Mouse (Mus musculus) limb, embryonic 13.5 days (tissue): ENCODE results near the gene Hoxa4. TPM values are rescaled to one million over a fixed set of nuclear protein-coding genes. Genes with fewer than 3 reads are reported as not detected.

Experiments
- ATAC-seq: fragments of 200-750 bp; cut with Nextera tagmentation; 2 replicates; pipeline ENCODE4 v1.8.0; 2017; ENCODE audit warnings: low read depth, moderate number of reproducible peaks, moderate TSS enrichment; ENCODE audit not compliant: low FRiP score
- H3K27ac ChIP-seq: fragments of 300-500 bp; sonication (generic); 2 replicates; pipeline ENCODE4 v1.5.1; 2015; ENCODE audit warnings: inconsistent platforms, mild to moderate bottlenecking, moderate library complexity
- H3K27me3 ChIP-seq: fragments of 300-500 bp; sonication (generic); 2 replicates; pipeline ENCODE4 v1.6.1; 2015; ENCODE audit warnings: mild to moderate bottlenecking, inconsistent platforms
- H3K36me3 ChIP-seq: fragments of 300-500 bp; sonication (generic); 2 replicates; pipeline ENCODE4 v1.6.1; 2015; ENCODE audit warnings: inconsistent platforms, mild to moderate bottlenecking, moderate library complexity
- H3K4me1 ChIP-seq: fragments of 300-500 bp; sonication (generic); 2 replicates; pipeline ENCODE4 v1.6.1; 2015; ENCODE audit warnings: inconsistent platforms
- H3K4me2 ChIP-seq: fragments of 300-500 bp; sonication (generic); replicated peaks from 2 replicates; pipeline ENCODE4 v1.6.1; 2015; ENCODE audit warnings: inconsistent platforms, mild to moderate bottlenecking, moderate library complexity
- H3K4me3 ChIP-seq: fragments of 300-500 bp; sonication (generic); 2 replicates; pipeline ENCODE4 v1.5.1; 2015; ENCODE audit warnings: moderate library complexity, mild to moderate bottlenecking, inconsistent platforms
- H3K9ac ChIP-seq: fragments of 300-500 bp; sonication (generic); 2 replicates; pipeline ENCODE4 v1.6.1; 2015; ENCODE audit warnings: mild to moderate bottlenecking, inconsistent platforms
- H3K9me3 ChIP-seq: fragments of 300-500 bp; sonication (generic); 2 replicates; pipeline ENCODE4 v1.6.1; 2016; ENCODE audit warnings: inconsistent platforms
- WGBS: fragments of 180-500 bp; shearing (Covaris S2); methylation state at CpG from one replicate; pipeline ENCODE4 v1.1.7; 2015; 5-methylcytosine and 5-hydroxymethylcytosine counted together
- polyA plus RNA-seq: library from polyadenylated mRNA; unstranded; fragments of >200 nt; fragmentation: Nextera tagmentation; extraction: Ambion mirVana; gene quantifications from 2 replicates; pipeline ENCODE4 v1.2.1, GENCODE M21; 2015

Gene Hoxa4
- polyA plus RNA-seq, 1 experiment from 2014 or later: 0.52 TPM

DNA sequence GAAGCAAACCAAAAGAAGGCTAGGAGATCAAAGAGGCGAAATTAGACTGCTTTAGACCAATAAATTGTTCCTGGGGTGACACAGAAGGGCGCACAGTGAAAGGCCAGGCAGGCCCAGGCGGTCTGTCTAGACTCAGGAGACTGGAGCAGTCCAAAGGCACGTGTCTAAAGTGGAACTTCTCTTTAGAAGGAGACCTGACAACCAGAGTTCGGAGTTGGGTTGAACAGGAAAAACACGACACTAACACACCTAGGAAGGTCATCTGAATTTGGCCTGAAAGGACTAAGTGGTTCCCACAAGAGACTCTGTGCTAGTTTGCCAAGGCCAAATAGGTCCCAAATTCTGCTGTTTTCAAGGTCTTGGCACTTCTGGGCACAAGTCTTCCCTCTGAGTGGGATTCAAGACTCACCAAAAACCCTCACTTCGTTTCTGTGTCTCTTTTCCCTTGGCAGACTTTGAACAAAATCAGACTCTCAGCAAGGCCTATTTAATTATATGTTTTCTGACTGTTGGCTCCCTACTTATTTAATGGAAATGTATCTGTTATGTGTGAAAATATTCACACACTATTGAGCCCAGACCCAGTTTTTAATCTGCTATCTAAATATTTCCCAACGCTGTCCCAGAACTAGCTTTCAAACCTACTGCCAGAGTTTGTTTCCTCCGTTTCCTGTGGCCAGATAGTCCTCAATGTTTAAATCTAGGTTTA, 27.8 kb upstream of the Hoxa4 start:
- H3K27ac ChIP-seq: no peak overlapping the region
- H3K4me3 ChIP-seq: peak overlapping the region; percentile 86
- H3K9ac ChIP-seq: peak overlapping the region; percentile 99

DNA sequence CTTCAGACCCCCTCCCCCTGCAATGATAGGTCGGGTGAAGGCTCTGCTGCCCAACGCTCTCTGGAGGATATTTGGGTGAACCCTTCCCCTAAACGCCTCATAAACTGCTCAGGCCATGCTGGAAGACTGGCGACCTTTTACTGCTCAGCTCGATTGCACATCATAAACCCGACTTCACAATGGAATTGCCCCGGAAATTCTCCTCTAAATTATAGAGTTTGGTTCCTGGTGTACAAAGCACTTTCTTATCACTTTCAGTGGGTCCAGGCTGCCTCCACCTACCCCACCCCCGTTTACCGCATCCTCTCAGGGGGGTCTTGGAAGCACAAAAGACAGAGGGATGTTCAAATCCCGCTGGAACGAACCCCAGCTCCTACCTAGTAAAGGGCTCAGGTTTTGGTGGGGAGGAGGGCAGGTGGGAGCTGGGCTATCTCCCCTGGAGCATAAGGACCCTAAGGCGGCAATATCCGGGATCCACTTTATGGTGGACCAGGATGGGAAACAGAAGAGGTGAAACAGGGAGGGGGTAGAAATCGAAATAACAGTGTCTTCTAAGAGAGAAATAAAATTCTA, 27.2 kb upstream of the Hoxa4 start:
- Histone ChIP-seq H3K9me3 (no peaks in the 10 kb centered on the region), H3K9ac (peak overlapping the region; percentile 89), H3K4me1 (peaks cover 73% of the 10 kb centered on the region), H3K36me3 (no peaks in the 10 kb centered on the region), H3K27ac (no peak overlapping the region), H3K4me2 (peak overlapping the region; percentile 93), H3K27me3 (peaks cover 21% of the 10 kb centered on the region), H3K4me3 (peak overlapping the region; percentile 65)
- WGBS: 14% methylated on average over 14 of the region's 14 CpGs
- ATAC-seq: no peak

More for the DNA sequence above, 27.8 kb upstream of the Hoxa4 start:
- no peak for ATAC-seq
- Histone ChIP-seq H3K4me1 (peaks cover 67% of the 10 kb centered on the region), H3K27me3 (peaks cover 17% of the 10 kb centered on the region), H3K36me3 (peaks cover 6% of the 10 kb centered on the region), H3K9me3 (no peaks in the 10 kb centered on the region), H3K4me2 (peak overlapping the region; percentile 93)
- 48% methylated on average over 9 of the region's 9 CpGs for WGBS

DNA sequence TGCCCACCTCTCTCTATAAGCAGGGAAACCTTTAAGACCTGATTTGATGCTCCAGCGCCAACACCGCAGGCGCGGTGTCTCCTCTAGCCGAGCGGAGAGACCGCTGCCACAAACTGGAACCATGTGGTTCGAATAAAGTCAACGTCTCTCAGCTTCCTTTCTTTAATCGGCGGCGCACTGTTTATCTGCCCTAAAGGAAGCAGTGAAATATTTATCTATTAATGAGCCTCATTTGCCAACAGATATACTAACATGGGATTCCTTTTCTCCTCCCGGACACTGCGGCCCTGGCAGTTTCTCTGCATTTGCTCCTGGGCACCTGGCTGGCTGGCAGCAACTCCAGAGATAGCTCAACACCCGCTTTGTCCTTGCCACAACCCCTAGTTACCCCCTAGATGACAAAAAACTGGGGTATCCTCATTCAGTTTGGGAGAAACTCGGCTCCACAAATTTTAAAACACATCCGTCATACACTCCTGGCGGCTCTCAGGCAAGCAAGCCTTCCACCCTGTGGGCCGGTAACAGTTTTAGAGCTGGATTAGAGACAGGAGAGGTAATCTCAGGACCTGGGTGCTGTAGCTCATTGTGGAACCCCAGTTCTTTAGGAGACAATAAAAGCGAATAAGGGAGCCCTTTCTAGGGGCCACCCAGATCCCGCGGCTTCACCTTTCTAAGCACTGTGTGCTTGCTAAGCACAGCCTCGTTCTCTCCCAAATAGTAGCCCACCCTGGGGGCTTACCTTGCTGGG, 26.5 kb upstream of the Hoxa4 start:
- H3K27ac ChIP-seq: peak overlapping the region; percentile 95
- no peak for ATAC-seq
- peaks cover 21% of the 10 kb centered on the region for H3K27me3 ChIP-seq
- H3K9me3 ChIP-seq: no peaks in the 10 kb centered on the region
- H3K4me1 ChIP-seq: peaks cover 76% of the 10 kb centered on the region
- peak overlapping the region; percentile 89 for H3K9ac ChIP-seq
- H3K36me3 ChIP-seq: no peaks in the 10 kb centered on the region
- peak overlapping the region; percentile 93 for H3K4me2 ChIP-seq
- 6% methylated on average over 23 of the region's 23 CpGs for WGBS
- H3K4me3 ChIP-seq: peak overlapping the region; percentile 65

DNA sequence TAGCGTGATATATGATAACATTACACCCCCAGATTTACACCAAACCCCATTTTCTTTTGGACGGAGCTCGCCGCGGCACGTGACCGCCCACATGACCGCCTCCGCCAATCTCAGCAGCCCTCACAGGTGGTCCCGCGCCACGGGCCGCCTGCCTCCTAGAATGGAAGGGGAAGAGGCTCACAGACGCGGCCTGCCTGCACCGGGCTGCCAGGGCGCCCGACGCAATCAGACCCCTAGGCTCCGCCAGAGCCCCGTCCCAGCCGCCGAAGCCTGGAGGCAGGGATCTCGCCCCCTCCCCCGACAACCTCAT, 25.9 kb upstream of the Hoxa4 start:
- Histone ChIP-seq H3K9ac (peak overlapping the region; percentile 89), H3K27me3 (peaks cover 21% of the 10 kb centered on the region), H3K9me3 (no peaks in the 10 kb centered on the region), H3K4me3 (peak overlapping the region; percentile 65), H3K27ac (peak overlapping the region; percentile 95), H3K4me1 (peaks cover 76% of the 10 kb centered on the region), H3K36me3 (no peaks in the 10 kb centered on the region), H3K4me2 (peak overlapping the region; percentile 93)
- ATAC-seq: peak; percentile 71
- whole genome bisulfite sequencing: 0% methylated on average over 25 of the region's 25 CpGs

DNA sequence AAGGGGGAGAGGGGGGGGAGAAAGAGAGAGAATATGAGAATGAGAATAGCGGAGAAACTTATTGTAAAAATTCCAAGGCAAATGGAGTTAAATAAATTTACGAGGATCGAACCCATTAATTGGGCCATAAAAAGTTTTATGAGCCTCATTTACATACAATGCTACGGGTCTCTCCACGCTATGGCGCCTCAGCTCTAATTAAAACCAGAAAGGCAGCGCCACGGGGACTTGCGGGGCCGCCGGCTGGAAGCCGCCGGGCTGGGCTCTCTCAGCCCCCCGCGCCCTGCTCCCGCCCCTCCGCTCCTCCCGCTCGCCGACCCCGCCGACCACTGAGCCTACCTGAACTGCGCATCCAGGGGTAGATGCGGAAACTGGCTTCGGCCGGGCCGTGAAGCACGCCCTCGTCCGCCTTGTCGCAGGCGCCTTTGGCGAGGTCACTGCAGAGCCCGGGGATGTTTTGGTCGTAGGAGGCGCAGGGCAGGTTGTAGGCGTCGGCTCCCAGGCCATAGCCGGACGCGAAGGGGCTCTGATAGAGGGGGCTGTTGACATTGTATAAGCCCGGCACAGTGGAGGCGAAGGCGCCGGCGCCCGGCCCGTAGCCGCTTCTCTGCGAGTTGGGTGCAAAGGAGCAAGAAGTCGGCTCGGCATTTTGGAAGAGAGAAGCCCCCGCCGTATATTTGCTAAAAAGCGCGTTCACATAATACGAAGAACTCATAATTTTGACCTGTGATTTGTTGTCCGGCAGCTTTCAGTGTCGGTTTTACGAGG, 25.3 kb upstream of the Hoxa4 start:
- peak overlapping the region; percentile 65 for H3K4me3 ChIP-seq
- H3K4me1 ChIP-seq: peaks cover 76% of the 10 kb centered on the region
- H3K27ac ChIP-seq: peak overlapping the region; percentile 95
- peaks cover 21% of the 10 kb centered on the region for H3K27me3 ChIP-seq
- peak overlapping the region; percentile 93 for H3K4me2 ChIP-seq
- peak overlapping the region; percentile 89 for H3K9ac ChIP-seq
- no peaks in the 10 kb centered on the region for H3K9me3 ChIP-seq
- WGBS: under 1% methylated on average over 60 of the region's 60 CpGs
- peak; percentile 7; the same call in 1 of the 2 replicates for ATAC-seq
- no peaks in the 10 kb centered on the region for H3K36me3 ChIP-seq

DNA sequence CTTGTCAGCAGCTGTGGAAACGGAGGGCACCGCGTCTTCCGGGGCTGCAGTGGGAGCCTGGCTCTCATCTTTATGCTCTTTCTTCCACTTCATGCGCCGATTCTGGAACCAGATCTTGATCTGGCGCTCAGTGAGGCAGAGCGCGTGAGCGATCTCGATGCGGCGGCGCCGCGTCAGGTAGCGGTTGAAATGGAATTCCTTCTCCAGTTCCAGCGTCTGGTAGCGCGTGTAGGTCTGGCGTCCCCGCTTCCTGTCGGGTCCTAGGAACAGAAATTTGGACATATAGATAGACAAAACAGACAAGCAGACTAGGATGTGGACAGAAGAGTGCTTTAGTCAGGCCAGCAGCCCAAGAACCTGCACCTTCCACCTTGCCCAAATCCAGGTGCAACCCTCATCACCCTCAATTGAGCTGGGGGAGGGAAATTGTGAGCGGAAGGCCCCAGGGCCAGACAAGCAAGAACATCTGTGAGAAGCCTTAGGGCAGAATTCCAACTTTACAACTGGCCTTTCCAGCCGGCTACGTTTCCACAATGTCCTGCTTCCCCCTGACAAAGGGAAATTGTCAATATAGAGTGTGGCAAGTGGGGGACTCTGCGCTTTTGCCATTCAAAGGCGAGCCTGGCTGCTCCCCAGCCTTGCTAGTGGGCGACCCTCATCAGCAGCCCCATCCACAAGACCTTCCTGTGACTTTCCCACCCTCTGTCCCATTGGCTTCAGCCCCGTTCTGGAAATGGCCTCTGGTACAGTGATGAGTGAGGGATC, 24.4 kb upstream of the Hoxa4 start:
- H3K4me2 ChIP-seq: peak overlapping the region; percentile 93
- ATAC-seq: no peak
- H3K4me1 ChIP-seq: peaks cover 75% of the 10 kb centered on the region
- H3K4me3 ChIP-seq: peak overlapping the region; percentile 65
- H3K9me3 ChIP-seq: no peaks in the 10 kb centered on the region
- peak overlapping the region; percentile 89 for H3K9ac ChIP-seq
- H3K36me3 ChIP-seq: no peaks in the 10 kb centered on the region
- WGBS: 1% methylated on average over 30 of the region's 30 CpGs
- peaks cover 26% of the 10 kb centered on the region for H3K27me3 ChIP-seq
- peak overlapping the region; percentile 95 for H3K27ac ChIP-seq

DNA sequence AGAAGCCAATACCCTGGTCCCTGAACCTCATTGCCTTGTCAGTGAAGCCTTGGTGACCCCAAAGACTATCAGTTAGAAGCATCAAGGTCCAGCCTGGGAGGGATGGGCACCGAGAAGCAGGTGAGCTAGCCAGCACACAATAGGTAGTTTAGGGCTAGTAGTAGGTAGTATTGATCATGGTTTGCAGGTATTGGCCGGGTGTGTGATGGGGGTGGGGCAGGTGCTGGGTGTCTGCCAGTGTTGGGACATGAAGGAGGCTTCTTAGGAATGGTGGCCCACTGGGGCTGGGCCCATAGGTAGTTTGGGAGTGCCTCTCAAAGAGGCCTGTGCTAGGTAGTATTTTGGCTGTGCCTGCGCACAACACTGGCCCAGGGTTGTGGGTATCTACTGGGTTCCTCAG, 23.5 kb upstream of the Hoxa4 start:
- H3K9me3 ChIP-seq: no peaks in the 10 kb centered on the region
- no peak overlapping the region for H3K9ac ChIP-seq
- H3K4me1 ChIP-seq: peaks cover 71% of the 10 kb centered on the region
- H3K36me3 ChIP-seq: no peaks in the 10 kb centered on the region
- peak overlapping the region; percentile 65; the same call in 1 of the 2 replicates for H3K4me3 ChIP-seq
- H3K4me2 ChIP-seq: peak overlapping the region; percentile 93
- no peak overlapping the region for H3K27ac ChIP-seq
- WGBS: 41% methylated on average over 3 of the region's 3 CpGs
- H3K27me3 ChIP-seq: peaks cover 27% of the 10 kb centered on the region
- ATAC-seq: no peak

DNA sequence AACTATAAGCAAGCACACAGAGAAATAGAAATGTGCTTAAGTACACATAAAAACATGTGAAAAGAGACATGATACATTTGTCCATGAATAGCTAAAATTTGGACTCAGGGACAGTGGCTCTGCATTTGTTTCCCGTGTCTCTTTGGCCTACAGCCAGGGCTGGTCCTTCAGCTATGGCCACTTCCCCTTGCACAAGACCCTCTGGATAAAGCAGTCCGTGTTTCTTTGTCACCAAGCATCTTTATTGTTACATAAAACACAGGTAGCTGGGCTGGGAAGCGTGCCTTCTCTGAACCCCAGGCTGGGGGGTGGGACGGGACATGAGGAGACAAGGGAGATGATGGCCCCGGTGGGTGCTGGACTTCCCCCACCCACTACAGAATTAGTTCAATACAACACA, 22.7 kb upstream of the Hoxa4 start:
- H3K4me1 ChIP-seq: peaks cover 71% of the 10 kb centered on the region
- no peaks in the 10 kb centered on the region for H3K9me3 ChIP-seq
- no peaks in the 10 kb centered on the region for H3K36me3 ChIP-seq
- no peak for ATAC-seq
- no peak overlapping the region for H3K9ac ChIP-seq
- H3K4me2 ChIP-seq: peak overlapping the region; percentile 90
- peaks cover 26% of the 10 kb centered on the region for H3K27me3 ChIP-seq
- H3K27ac ChIP-seq: 0 out of 2 replicates have a peak overlapping the region, but pooled peaks have one; percentile 1
- peak overlapping the region; percentile 78 for H3K4me3 ChIP-seq
- 27% methylated on average over 5 of the region's 5 CpGs for WGBS

DNA sequence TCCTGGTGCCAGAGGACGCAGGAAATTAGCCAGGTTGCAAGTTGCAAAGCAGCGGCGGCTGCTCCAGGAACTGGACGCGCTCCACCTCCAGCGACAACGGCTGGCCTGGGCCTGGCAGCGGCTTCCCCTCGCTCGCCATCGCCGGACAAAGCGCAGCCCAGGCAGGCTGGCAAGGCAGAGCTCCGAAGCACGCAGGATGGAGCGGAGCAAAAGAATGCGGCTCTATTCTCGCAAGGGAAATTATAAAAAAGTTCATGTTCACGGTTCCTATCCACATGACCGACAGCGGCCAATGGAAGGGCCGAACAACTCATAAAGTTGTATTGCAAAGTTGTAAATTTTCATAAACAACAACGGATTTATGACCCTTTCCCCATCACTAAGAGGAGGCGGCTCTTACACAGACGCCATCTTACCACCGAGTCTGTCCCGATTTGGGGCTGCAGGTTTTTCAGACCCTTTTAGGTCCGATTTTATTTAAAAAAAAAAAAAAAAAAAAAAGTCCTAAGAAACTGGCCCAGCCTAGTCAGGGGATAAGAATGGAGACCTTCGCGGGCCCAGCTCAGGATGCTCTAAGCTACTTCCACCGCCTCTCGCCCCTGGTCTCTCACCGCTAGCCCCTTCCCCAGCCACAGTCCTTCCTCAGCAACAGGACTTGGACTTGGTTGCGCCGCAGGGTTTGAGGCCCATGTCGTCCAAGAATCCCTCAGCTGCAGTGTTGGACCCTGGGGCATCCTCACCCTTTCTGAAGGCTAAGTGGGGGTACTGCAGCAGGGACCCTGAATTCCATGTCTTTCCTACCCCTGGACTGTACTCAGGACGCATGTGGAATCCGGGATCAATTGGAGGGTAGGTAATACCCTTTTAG, 21.8 kb upstream of the Hoxa4 start, which contains the start of the genes Hoxa3 and Gm28308:
Gene Hoxa3 (minus strand): TSS at position 218 of the 868 bp plus-strand sequence.
Gene Gm28308 (minus strand): TSS at position 221 of the 868 bp plus-strand sequence.
- WGBS: 2% methylated on average over 38 of the region's 38 CpGs
- Histone ChIP-seq H3K4me1 (peaks cover 71% of the 10 kb centered on the region), H3K4me2 (peak within 1 kb of the TSS; percentile 90), H3K4me3 (peak within 1 kb of the TSS; percentile 78), H3K9ac (peak within 1 kb of the TSS; percentile 95), H3K27ac (peak within 1 kb of the TSS; percentile 97), H3K36me3 (no peaks in the 10 kb centered on the region), H3K27me3 (peaks cover 26% of the 10 kb centered on the region), H3K9me3 (no peaks in the 10 kb centered on the region)
- ATAC-seq: peak; percentile 58

DNA sequence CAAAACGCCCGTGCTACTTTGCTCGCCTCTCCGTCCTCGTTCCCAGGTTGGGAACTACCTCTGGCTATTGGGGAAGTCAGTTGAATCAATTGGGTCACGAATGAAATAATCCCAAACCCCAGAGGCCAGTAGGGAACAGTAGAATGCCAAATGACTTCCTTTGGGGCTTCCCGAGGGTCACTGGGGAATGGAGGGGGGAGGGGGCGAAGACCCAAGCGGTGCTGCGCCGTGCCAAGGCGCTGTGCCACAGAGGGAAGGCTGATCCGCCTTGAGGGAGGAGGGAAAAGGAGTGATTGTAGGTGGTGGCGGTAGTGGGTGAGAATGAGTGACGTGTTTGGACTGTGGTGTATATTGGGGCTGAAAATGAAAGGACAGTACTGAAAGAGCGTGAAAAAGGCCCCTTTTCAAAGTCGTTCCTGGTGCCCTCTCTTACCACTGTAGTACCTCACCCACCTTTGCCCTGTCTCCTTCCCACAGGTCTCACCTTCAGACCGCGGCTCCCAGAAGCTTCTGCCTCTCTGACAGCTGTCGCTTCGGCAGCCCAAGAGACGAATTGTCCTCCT, 21.1 kb upstream of the Hoxa4 start:
- no peak for ATAC-seq
- Histone ChIP-seq H3K27me3 (peaks cover 31% of the 10 kb centered on the region), H3K9me3 (no peaks in the 10 kb centered on the region), H3K4me3 (peak overlapping the region; percentile 78), H3K4me1 (peaks cover 70% of the 10 kb centered on the region), H3K4me2 (peak overlapping the region; percentile 90), H3K9ac (peak overlapping the region; percentile 95), H3K27ac (peak overlapping the region; percentile 97), H3K36me3 (no peaks in the 10 kb centered on the region)
- under 1% methylated on average over 22 of the region's 22 CpGs for WGBS
